Mouse (Mus musculus) liver, embryonic 14.5 days (tissue): ENCODE results near the gene Klk9. TPM values are rescaled to one million over a fixed set of nuclear protein-coding genes. Genes with fewer than 3 reads are reported as not detected.
A peak's percentile ranks its signal among the peaks of the same experiment; 100 is the strongest.

Experiments used
- ATAC-seq: fragments of 200-750 bp; cut with Nextera tagmentation; 2 replicates; pipeline ENCODE4 v1.8.0; 2017; ENCODE audit warnings: moderate number of reproducible peaks, mild to moderate bottlenecking, moderate library complexity; ENCODE audit not compliant: insufficient read depth
- DNase-seq, 3 experiments: peaks; one replicate each; pipeline ENCODE4 v3.0.0-alpha.2; 2012 to 2013; ENCODE audit warnings: low read depth in 3 of 3, low spot score in 3 of 3
- H3K27ac ChIP-seq: fragments of 300-500 bp; sonication (generic); 2 replicates; pipeline ENCODE4 v1.5.1; 2014; ENCODE audit warnings: moderate library complexity, mild to moderate bottlenecking, control low read depth, inconsistent platforms
- H3K27me3 ChIP-seq: fragments of 300-500 bp; sonication (generic); 2 replicates; pipeline ENCODE4 v1.6.1; 2014; ENCODE audit warnings: mild to moderate bottlenecking, low read length, moderate library complexity; ENCODE audit not compliant: control insufficient read depth, insufficient read depth
- H3K36me3 ChIP-seq: fragments of 300-500 bp; sonication (generic); replicated peaks from 2 replicates; pipeline ENCODE4 v1.6.1; 2014; ENCODE audit warnings: low read depth; ENCODE audit not compliant: control insufficient read depth, insufficient read depth
- H3K4me1 ChIP-seq, 2 experiments: fragments of 200-500 bp in 1 of 2; fragments of 300-500 bp in 1 of 2; sonication (generic) in 1 of 2; replicated peaks; 2 replicates each; pipeline ENCODE4 v1.6.1; 2012 to 2014; ENCODE audit warnings: antibody characterized with exemption in 1 of 2, inconsistent platforms in 1 of 2, low read length in 1 of 2; ENCODE audit not compliant: control insufficient read depth in 2 of 2, insufficient read depth in 2 of 2
- H3K4me2 ChIP-seq: fragments of 300-500 bp; sonication (generic); 2 replicates; pipeline ENCODE4 v1.6.1; 2014; ENCODE audit warnings: low read depth, mild to moderate bottlenecking, control low read depth, moderate library complexity
- H3K4me3 ChIP-seq, 2 experiments: fragments of 200-500 bp in 1 of 2; fragments of 300-500 bp in 1 of 2; sonication (generic) in 1 of 2; 2 replicates each; pipeline ENCODE4 v1.5.1; 2012 to 2014; ENCODE audit warnings: low read depth in 2 of 2, low read length in 2 of 2, mild to moderate bottlenecking in 2 of 2, control low read depth in 1 of 2, inconsistent platforms in 1 of 2, moderate library complexity in 1 of 2; ENCODE audit not compliant: insufficient read depth in 1 of 2
- H3K9ac ChIP-seq: fragments of 300-500 bp; sonication (generic); replicated peaks from 2 replicates; pipeline ENCODE4 v1.6.1; 2014; ENCODE audit warnings: mild to moderate bottlenecking, control low read depth, moderate library complexity
- H3K9me3 ChIP-seq: fragments of 300-500 bp; sonication (generic); 2 replicates; pipeline ENCODE4 v1.6.1; 2016; ENCODE audit warnings: low read length, mixed read lengths; ENCODE audit not compliant: control insufficient read depth
- CTCF ChIP-seq: IDR thresholded peaks from 2 replicates; pipeline ENCODE4 v1.5.1; 2016; ENCODE audit warnings: antibody characterized with exemption, low read depth, control low read depth
- EP300 ChIP-seq: IDR thresholded peaks from 2 replicates; pipeline ENCODE4 v1.6.1; 2016; ENCODE audit warnings: antibody characterized with exemption, low read depth
- WGBS: fragments of 180-500 bp; shearing (Covaris S2); extraction: QIAGEN DNeasy Blood & Tissue Kit; methylation state at CpG from one replicate; pipeline ENCODE4 v1.1.7; 2014; ENCODE audit not compliant: insufficient replicate concordance; 5-methylcytosine and 5-hydroxymethylcytosine counted together
- polyA plus RNA-seq, 2 experiments: library from polyadenylated mRNA; depleted of rRNA in 1 of 2; stranded (reverse) in 1 of 2; unstranded in 1 of 2; fragments of >200 nt; fragmentation: Nextera tagmentation in 1 of 2; extraction: Ambion mirVana in 1 of 2; gene quantifications; 2 replicates each; pipeline versions ENCODE4 v1.2.1 to v1.2.3; 2012 to 2014

Gene Klk9
- polyA plus RNA-seq, 2 experiments, result not detected

DNA sequence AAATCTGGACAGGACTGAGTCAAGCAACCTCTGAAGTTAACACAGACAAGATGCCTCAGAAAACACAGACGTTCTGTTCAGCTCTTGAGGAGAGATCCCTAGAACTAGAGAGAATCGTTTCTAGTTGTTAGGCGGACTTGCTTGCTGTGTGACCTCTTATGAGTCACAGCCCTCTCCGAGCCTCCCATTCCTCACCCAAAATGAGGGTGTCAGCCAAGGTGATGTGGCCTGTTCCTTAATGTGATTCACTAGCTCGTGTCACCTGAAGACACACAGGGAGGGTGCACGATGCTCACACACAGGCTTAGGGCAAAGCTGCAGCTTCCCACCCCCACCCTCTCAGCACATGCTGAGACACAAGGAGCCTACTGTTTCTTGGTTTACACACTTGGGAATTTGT lies 11.4 kb upstream of the Klk9 start:
- H3K4me1 ChIP-seq, result no peaks in the 10 kb centered on the region
- DNase-seq, result no peak
- H3K36me3 ChIP-seq, result no peaks in the 10 kb centered on the region
- no peak overlapping the region for H3K9ac ChIP-seq
- no peak for TF ChIP-seq CTCF
- TF ChIP-seq EP300, result no peak
- H3K27me3 ChIP-seq, result no peaks in the 10 kb centered on the region
- ATAC-seq, result no peak
- H3K4me2 ChIP-seq, result no peak overlapping the region
- H3K9me3 ChIP-seq, result no peaks in the 10 kb centered on the region
- H3K27ac ChIP-seq, result no peak overlapping the region
- 45% methylated on average over 6 of the region's 6 CpGs for WGBS
- no peak overlapping the region for H3K4me3 ChIP-seq

DNA sequence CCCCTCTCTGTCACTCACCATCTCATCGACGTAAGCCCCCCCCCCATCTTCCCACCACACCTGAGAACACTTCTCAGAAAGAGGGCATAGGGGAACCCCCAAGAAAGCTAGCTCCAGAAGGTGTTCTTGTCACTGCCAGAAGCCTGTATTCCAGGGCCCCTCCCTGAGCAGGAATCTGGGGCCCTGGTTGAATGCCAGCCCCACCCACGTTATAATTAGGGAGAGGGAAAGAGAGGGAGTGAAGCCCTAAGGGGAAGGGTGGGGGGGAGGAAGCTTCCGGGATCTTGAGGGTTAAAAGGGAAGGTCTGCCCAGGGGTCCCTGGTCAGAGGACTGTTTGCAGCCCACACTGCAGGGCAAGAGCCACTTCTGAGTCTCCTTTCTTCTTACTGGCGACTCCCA lies 10.9 kb upstream of the Klk9 start, which contains the start of gene Klk10:
TSS of gene Klk10 (plus strand) at position 290 of the 400 bp plus-strand sequence.
- Histone ChIP-seq H3K4me2 (no peak within 1 kb of the TSS), H3K27me3 (no peaks in the 10 kb centered on the region), H3K4me1 (no peaks in the 10 kb centered on the region), H3K36me3 (no peaks in the 10 kb centered on the region), H3K9ac (no peak within 1 kb of the TSS), H3K4me3 (no peak within 1 kb of the TSS), H3K27ac (no peak within 1 kb of the TSS), H3K9me3 (no peaks in the 10 kb centered on the region)
- 33% methylated on average over 5 of the region's 5 CpGs for WGBS
- no peak for ATAC-seq
- DNase-seq, result no peak
- TF ChIP-seq CTCF (no peak), EP300 (no peak)

DNA sequence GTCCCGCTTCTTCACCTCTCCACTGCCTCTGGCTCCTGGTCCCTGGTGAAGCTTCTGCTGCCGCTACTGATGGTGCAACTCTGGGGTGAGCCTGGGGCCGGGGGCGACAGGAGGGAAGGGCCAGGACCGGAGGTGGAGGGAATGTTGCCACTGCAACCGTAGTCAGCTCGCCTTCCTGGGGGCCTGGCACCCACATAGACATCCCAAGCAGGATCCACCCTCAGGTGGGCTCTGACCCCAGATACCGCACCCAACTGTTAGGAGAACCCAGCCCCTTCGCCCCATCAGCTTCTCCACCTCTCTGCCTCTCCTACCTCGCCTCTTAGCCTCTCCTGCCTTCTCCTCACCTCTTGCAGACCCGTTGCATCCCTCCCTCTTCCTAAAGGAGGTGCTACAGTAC lies 10.2 kb upstream of the Klk9 start:
- no peak overlapping the region for H3K4me2 ChIP-seq
- no peak for DNase-seq
- no peaks in the 10 kb centered on the region for H3K36me3 ChIP-seq
- no peaks in the 10 kb centered on the region for H3K4me1 ChIP-seq
- H3K27me3 ChIP-seq, result no peaks in the 10 kb centered on the region
- H3K9ac ChIP-seq, result no peak overlapping the region
- WGBS, result 70% methylated on average over 11 of the region's 11 CpGs
- no peak overlapping the region for H3K4me3 ChIP-seq
- no peaks in the 10 kb centered on the region for H3K9me3 ChIP-seq
- no peak overlapping the region for H3K27ac ChIP-seq
- no peak for TF ChIP-seq EP300
- TF ChIP-seq CTCF, result no peak
- ATAC-seq, result no peak

DNA sequence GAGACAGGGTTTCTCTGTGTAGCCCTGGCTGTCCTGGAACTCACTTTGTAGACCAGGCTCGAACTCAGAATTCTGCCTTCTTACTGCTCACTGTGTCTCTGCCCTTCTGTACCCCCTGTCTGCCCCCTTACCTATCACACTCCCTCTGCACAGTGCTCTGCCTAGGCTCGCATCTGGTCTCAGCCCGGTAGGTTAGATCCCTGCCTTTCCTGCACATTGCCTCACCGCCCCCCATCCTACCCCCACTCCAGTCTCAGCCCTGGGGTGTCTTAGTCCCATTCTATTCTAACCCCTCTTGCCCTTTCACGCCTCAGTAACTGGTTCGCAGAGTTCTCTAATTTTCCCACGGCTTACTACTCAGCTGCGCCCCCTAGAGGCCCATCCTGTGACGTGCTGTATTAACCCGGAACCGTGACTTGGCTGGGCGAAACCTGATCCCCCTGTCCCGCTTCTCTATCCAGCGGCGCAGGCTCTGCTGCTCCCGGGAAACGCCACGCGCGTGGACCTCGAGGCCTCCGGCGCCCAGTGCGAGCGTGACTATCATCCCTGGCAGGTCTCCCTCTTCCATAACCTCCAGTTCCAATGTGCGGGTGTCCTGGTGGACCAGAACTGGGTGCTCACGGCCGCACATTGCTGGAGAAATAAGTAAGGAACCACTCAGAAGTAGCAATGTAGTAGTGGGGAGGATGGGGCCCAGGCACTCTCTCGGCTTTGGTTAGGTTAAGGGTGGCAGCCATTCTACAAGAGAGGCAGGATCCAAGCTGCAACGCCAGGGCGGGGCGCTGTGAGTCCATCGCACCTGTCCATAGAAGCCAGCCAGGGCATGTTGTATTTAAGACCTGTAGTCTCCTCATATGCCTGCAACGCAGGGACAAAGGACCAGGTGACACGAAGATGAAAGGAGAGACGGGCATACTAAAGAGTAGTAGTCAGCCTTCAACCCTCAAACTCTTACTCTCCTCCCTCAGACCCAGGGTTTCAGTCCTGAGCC lies 9.1 kb upstream of the Klk9 start:
- WGBS, result 8% methylated on average over 36 of the region's 36 CpGs
- H3K4me1 ChIP-seq, result no peaks in the 10 kb centered on the region
- H3K27me3 ChIP-seq, result no peaks in the 10 kb centered on the region
- H3K9ac ChIP-seq, result no peak overlapping the region
- TF ChIP-seq EP300, result no peak
- TF ChIP-seq CTCF, result peak; percentile 85
- DNase-seq (peak; percentile 13 to 26 (median 16)), ATAC-seq (0 out of 2 replicates have a peak, but pooled peaks have one; percentile 47)
- H3K4me3 ChIP-seq, result no peak overlapping the region
- H3K36me3 ChIP-seq, result no peaks in the 10 kb centered on the region
- peak overlapping the region; percentile 42; the same call in 1 of the 2 replicates for H3K4me2 ChIP-seq
- H3K9me3 ChIP-seq, result no peaks in the 10 kb centered on the region
- no peak overlapping the region for H3K27ac ChIP-seq

DNA sequence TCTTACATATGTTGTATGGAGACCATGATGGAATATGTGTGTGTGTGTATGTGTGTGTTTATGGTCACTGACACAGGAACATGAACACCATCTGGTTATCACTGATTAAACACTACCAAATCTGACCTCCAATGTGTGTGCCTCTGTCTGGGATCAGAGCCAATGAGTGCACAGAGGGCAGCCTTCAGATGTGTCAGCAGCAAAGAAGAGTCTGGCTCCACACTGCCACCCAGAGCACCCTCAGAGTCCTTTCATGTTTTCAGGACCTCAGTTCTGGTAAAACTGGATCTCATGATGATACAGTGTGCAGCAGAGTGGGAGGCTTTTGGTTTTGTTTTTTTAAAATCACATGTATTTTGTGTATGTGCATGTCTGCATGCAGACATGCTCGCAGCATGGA lies 6.4 kb upstream of the Klk9 start:
- Histone ChIP-seq H3K27ac (no peak overlapping the region), H3K36me3 (no peaks in the 10 kb centered on the region), H3K4me3 (no peak overlapping the region), H3K9me3 (no peaks in the 10 kb centered on the region), H3K4me2 (no peak overlapping the region), H3K9ac (no peak overlapping the region), H3K27me3 (no peaks in the 10 kb centered on the region), H3K4me1 (no peaks in the 10 kb centered on the region)
- ATAC-seq, result no peak
- DNase-seq, result no peak
- TF ChIP-seq EP300 (no peak), CTCF (no peak; the same call in 1 of the 2 replicates)
- WGBS, result 56% methylated on average over 1 of the region's 1 CpGs
